Mouse (Mus musculus): ENCODE measurements around the gene Bcap31.
A peak's percentile ranks its signal among the peaks of the same experiment; 100 is the strongest.
"Not testable (repeated sequence)": the region's sequence is repeated elsewhere in the genome, so short reads cannot be mapped to it uniquely, and the experiment has no call there.

Gene Bcap31

DNA sequence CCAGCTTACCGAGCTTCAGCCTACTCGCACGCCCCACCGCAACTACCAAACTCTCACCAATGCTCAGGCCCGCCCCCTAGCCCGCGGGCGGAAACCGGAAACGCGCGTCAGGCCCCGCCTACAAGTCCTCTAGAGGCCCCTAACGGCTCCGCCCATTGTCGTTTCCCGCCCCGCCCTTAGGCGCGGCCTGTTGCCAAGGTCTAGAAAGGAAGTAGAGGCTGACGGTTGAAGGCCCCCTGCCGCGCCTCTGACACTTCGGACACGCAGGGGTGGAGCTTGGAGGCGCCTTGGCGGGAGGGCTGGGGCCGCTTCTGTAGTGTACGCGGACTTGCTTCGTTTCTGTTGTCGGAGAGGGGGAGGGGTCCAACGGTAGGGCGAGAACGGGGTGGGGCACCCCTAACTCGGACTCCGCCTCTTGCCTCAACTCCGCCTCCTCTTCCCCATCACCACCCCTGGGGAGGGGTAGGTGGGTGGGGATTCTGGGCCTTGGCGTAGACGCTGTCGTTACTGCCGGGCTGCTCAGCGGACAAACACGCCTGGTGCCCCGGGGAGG lies at the start of gene Bcap31, which contains the start of gene Abcd1:
TSS of gene Bcap31 (minus strand) at position 67 of the 553 bp plus-strand sequence.
TSS of gene Abcd1 (plus strand) at position 489 of the 553 bp plus-strand sequence.
- DNase-seq, result peak; percentile 96

DNA sequence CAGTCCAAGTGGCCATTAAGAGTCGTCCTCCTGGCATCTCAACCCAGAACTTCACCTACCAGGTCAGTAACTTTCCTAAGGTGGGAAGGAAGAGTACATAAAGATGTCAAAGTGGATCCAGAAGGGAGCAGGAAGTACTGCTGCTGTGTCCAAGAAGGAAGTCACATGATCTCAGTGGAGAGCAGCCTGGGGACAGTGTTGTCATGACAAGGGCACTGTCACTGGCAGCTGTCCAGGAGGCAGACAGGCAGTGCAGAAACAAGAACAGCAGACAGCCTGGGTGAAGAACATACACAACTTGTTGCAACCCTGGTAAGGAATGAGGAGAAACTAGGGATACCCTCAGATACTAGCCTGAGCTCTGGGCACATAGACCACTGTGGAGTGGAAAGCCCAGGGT lies 49.3 kb upstream of the Bcap31 start:
- DNase-seq, result no peak

DNA sequence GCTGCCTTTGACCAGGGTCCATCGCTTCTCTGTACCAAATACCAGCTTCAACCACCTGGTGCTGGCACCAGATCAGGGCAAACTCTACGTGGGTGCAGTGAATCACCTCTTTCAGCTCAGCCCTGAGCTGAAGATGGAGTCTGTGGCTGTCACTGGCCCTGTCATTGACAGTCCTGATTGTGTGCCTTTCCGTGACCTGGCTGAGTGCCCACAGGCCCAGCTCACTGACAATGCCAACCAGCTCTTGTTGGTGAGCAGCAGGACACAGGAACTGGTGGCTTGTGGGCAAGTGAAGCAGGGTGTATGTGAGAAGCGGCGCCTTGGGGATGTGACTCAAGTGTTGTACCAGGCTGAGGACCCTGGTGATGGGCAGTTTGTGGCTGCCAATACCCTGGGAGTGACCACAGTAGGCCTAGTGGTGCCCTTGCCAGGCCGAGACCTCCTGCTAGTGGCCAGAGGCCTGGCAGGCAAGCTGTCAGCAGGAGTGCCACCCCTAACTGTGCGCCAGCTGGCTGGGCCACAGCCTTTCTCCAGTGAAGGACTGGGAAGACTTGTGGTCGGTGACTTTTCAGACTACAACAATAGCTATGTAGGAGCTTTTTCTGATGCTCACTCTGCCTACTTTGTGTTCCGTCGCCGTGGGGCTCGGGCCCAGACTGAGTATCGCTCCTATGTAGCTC lies 42.8 kb upstream of the Bcap31 start:
- DNase-seq, result no peak

DNA sequence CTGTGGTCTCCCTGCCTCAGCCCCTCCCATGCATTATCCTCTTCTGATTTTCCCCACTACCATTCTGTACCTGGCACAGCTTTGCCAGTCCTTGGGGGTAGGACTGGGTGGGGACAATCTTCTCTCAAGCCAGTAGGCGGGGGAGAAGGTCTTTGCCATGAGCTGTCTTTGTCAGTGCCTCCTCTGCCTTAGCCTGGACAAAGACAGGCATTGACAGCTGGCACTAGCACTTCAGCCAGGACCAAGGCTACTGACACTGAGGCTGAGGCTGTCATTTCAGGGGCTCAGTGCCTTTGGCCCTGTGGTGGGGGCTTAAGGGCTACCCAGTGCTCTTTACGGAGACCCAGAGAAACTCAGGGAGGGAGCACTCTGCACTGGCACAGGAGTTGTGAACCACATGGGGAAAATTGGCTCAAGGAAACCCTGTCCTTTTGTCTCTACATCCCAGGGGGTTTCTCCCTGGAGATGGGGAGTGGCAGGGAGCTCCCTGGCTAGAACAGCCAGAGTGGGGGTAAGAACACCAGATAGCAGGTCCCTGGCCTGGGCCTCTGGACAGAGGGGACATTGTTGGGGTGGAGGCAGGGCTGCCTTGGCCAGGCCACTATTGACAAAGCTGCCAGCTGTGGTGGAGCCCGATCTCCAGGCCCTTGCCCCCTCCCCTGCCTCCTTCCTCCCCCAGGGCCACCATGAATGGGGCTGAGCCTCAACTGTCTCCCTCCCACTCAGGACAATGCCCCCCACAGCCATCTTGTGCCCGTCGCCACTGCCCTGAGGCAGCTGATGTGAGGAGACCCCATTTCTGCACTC lies 40.6 kb upstream of the Bcap31 start, which contains the start of gene Plxnb3:
TSS of gene Plxnb3 (plus strand) at position 757 of the 807 bp plus-strand sequence.
- DNase-seq, result no peak

DNA sequence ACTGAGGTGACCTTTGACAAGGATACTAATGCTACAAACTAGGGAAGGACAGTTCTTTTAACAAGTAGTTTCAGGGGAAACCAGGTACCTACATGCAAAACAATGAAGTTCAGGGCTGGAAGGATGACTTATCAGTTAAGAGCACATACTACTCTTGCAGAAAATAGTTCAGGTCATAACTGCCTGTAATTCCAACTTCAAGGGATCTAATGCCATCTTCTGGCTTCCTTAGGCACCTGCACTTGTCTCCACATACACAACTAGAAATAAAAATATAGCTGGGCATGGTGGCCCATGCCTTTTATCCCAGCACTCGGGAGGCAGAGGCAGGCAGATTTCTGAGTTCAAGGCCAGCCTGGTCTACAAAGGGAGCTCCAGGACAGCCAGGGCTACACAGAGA lies 33.0 kb upstream of the Bcap31 start:
- DNase-seq, result no peak

DNA sequence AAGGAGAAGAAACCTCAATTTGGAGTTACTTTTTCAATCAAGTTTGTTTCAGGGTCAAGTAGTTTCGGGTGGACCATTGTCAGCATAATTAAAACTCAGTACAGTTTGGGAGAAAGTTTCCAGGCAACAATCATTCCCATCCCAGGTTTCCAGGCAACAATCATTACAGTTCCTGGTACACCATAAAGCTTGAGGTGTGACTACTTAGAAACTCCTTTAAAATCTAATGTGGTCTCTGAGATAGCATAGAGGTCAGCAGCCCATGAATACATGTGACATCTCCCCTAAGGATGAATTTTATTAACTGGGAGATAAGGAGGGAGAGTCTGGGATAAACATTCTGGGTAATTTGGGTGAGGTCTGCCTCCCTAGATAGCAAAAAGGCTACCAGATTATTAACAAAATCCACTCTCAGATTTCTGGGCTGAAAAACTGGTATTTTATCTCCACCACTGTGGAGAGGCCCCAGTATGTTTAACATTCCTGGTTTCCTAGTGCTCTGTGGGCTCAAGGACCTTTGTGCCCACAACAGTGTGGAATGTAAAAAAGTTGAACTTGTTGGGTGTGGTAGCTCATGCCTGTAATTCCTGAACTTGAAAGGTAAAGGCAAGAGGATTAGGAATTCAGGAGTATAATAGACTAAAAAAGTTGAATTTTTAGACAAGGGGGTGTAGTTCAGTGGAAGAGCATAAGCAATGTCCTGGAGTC lies 29.0 kb upstream of the Bcap31 start:
- DNase-seq, result no peak

DNA sequence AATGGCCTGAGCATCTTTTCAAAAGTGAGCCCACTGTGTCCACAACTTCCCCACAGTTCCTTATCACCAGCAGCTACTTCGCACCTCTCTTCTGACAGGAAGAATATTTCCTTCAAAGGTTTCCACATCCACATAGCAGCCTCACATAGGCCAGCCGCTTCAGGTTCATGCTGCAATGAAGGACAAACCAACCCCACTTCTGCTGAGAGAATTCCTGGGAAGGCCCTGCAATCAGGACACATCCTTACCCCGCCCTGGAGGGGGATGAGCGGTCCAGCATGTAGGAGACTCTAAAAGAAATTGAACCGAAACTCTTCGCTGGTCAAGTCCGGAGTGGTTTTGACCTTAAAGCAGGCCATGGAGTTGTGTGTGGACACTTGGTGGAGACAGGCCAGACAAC lies 23.9 kb upstream of the Bcap31 start:
- DNase-seq, result not testable (repeated sequence)

DNA sequence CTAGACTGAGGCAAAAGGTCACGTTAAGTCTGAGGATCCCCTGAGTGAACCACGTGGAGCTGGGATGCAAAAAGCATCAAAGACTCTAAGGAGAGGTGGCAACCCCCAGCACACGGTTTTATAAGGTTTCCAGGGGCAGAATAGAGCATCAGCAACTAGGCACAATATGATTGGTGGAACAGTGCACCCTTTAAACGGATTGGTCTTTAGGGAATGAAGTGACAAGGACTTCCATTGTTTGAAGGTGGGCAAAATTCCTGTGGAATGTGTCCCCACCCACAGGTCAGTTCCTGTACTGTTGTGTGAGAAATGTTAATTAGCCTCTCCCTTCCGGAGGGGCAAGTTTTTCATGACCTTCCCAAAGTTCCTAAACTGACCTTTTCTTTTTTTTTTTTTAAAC lies 23.2 kb upstream of the Bcap31 start:
- DNase-seq, result no peak

DNA sequence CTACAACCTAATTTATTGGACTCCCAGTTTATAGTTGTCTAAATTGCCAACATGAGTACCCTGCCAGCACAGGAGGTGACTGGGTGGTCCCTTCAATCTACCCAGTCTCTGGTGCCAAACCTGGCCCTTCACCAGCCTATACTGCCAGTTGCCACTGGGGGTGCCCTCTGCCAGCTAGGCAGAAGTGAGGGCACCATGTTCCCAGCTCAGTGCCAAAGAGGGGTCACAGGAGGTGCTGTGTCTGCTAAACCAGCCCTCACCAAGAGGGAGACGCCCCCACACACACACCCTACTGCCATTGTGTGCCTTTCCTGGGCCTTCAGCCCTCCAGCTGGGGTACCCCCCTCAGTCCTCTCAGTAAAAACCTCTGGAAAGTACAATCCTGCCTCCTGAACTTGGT lies 22.2 kb upstream of the Bcap31 start:
- DNase-seq, result peak; percentile 43

DNA sequence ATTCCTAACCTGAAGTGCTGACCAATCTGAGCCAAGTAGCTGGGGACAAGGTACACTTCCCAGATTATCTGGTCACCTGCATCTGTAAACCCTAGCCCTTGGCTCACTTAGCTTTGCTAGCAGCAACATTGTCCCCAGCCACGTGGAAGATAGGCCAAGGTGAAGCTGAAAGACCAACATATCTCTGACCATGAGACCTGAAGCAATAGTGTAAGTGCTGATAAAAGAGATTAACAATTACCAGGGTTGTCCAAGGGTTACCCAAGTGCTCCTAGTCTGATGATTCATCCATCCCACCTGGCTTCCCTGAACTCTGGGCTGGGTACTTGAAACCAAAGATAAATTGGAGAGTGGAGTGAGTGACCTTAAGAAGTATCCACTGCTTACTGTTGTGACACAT lies 14.9 kb upstream of the Bcap31 start:
- DNase-seq, result no peak

DNA sequence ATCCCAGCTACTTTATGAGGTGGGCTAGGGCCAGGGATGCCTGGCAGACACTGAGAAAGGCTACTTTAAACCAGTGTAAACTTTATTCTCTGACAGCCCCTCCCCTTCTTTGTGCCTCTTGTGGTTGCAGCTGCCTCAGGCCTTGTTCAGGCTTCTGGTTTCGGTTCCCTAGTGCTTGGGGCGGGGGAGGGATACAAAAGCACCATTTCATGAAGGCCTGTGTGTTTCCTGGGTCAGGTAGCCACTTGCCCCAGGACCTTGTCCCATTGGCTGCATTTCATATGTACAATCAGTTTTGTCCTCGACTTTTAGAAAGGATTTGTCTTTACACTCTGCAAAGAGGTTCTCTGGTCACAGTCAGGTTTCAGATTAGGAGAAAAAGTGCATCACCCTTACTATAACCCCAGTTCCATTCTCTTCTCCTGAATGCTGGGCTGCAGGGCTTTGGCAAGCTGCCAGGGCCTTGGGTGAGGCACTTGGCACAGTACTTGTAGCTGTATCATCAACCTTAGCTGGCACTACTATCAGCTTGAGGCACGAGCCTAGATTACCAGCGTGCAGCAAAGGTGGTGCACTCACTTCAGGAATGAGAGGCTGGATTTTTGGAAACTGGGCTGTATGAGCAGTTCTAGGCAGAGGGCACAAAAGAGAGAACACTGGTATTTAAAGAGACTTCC lies 2.8 kb upstream of the Bcap31 start:
- DNase-seq, result peak; percentile 50

DNA sequence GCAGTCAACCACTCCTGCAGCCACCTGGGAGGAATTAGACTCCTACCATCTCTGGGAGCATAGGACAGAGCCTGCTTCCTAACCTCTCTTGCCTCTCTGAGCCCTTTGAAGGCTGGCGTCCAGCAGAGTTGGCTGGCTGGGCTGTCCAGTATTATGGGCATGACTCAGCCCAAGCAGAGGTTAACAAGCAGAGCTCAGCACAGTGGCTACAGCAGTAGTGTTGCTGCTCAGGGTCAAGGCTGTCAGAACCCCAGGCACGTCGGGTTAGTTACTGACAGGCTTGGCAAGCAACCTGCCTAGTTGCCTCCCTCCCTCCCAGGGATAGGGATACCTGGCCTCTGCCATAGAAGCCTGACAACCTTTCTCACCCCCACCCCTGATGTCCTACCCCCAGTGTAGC lies 2.3 kb upstream of the Bcap31 start:
- DNase-seq, result no peak

DNA sequence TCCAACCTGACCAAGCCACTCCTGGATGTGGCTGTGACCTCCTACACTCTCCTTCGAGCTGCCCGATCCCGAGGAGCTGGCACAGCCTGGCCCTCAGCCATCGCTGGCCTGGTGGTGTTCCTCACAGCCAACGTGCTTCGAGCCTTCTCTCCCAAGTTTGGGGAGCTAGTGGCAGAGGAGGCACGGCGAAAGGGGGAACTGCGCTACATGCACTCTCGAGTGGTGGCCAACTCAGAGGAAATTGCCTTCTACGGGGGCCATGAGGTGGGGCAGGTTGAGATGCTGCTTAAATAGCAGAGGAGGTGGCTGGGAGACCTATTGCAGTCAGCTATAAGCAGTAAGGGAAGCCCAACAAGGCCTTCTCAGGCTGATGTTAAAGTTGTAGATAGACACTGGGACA lies 1.7 kb upstream of the Bcap31 start:
- DNase-seq, result peak; percentile 51

DNA sequence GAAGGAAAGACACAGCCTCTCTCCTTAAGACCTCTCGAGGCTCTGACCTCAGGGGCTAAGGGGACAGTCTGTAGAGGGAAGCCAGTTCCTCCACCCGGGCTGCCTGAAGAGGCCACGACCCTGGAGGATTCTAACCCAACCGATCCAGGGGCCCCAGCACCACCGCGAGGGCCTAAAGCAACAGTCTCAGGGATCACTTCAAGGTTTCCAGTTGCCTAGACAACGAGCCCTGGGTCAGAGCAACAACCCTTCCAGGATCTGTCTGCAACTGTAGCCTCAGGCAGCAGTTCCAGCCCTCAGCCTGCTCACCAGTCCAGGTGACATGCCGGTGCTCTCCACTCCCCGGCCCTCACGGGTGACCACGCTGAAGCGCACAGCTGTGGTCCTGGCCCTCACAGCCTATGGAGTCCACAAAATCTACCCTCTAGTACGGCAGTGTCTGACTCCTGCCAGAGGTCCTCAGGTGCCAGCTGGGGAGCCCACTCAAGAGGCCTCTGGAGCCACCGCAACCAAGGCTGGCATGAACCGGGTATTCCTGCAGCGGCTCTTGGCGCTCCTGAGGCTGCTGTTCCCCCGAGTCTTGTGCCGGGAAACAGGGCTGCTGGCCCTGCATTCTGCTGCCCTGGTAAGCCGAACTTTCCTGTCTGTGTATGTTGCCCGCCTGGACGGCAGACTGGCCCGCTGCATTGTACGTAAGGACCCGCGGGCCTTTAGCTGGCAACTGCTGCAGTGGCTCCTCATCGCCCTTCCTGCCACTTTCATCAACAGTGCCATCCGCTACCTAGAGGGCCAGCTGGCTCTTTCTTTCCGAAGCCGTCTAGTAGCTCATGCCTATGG lies 952 bp upstream of the Bcap31 start:
- peak; percentile 41 for DNase-seq

DNA sequence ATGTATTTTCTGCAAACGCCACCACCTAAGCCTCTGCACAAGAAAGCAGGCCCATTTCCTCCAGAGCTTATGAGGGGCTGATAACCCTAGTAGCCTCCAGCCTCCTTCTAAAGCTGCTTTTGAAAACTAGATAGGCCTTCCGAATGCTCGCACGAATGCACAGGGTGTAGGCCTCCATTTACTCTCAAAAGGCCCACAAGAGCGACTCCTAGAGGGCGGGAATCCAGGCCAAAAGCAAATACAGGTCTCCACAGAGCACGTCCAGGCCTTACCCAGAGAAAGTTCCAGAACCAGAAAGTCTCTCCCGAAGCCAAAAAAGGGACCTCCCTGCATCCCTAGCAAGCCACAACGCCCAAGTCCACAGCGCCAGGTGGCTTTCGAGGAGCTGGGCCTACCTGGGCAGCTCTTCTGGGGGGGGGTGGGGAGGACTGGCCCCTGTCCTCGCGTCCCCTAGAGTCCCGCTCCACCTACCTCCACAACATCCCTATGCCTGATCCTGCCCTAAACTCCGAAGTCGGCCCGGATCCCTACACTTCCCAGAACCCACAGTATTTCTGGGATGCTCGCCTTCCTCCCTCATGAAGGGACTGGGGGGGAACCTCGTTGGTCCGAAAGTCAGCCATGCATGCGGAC lies 383 bp downstream of the Bcap31 start:
- peak; percentile 59 for DNase-seq

DNA sequence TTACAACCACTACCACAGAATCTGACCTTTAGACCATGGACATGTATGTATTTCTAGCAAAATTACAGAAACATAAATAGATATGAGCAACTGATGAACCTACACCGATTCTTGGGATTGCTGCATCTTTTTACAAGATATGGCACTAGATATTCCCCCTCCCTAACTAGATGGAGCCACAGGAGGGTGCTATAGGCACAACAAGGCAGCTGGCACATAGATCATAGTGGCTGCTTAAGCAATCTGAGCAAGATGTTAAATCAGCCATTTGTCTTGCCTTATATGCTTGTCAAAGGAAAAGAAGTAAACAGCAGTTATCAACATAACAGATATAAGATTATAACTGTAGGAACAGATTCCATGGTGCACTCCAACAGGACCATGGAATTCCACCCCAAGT lies 15.5 kb downstream of the Bcap31 start:
- DNase-seq, result peak; percentile 32

DNA sequence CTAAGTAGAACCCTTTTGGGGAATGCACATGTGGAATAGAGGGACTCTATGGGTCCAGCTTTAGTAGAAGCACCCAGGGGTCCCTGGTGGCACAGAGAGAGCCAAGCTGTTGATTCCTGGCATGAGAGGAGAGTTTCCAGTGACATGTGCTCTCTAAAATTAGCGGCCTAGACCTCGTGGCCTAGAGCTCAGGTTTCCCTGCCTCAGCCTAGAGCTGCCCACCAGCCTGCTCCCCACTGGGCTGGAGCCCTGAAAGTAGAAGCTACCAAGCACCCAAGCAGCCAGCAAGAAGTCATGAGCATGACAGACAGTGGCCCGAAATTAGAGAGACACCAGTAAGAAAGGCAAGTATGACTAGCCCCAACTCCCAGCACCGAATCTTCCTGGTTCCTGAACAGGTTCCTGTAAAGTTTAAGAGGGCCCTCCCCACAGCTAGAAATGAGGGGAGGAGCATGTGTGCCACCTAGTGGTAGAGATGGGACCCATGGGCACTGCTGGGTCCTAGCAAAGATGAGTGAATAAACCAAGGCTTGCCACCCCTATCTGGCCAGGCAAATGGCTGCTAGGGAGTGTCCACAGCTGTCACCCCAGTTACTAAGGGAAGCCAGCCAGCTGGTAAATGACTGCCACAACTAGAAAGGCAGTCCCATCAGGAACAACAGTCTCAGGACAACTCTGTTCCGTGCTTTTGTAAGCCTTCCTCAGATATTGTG lies 24.9 kb downstream of the Bcap31 start:
- peak; percentile 67 for DNase-seq

DNA sequence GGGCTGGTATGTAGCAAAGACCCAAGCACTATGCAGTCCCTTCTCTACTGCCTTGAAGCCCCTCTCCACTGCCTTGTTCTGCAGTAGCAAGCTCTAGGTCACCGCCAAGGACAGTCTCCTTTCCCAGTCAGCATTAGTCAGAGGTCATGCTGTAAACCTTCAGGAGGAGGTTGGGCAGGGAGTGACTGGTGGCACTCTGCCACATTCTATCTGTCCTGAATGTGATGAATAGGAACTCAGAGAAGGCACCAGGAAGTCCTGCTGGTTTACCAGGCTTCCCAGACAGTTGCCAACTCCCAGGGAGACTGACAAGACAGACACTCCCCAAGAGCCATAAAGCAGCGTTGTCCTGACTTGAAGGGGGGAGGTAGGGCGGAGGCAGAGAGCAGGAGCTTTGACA lies 30.3 kb downstream of the Bcap31 start:
- no peak for DNase-seq

DNA sequence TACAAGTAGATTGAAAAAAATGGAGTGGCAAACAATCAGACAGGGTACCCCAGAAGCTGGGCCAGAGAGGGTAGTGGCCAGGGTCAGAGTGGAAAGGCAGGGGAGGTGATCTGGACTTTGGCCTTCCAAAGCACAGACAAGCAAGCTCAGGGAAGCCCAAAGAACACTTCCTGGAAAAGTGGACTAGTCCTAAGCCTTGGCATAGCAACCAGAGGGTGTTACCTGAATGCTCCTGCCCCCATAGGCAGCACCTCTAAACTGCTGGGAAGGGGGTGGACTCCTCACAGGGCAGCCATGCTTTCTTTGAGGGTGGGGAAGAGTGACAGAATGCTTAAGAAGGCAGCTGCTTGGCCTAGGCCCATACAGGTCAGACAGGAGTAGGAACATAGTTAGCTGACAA lies 31.0 kb downstream of the Bcap31 start:
- DNase-seq, result no peak

DNA sequence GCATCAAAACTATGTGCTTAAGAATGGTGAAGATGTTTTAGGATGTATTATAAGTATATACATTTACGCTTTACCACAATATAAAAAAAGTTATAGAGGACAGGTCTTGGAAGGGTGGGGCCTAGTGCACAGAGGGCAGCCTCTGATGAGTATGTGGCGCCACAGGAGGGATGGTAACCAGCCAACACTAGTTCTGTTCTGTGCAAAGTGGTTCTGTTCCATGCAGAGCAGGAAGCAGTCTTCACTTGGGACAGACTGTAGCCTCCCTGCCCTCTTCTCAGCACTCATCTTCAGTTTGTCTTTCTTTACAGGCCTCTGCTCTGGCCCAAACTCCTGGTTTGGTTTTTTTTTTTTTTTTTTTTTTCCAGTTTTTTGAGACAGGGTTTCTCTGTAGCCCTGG lies 31.8 kb downstream of the Bcap31 start:
- DNase-seq, result no peak

DNA sequence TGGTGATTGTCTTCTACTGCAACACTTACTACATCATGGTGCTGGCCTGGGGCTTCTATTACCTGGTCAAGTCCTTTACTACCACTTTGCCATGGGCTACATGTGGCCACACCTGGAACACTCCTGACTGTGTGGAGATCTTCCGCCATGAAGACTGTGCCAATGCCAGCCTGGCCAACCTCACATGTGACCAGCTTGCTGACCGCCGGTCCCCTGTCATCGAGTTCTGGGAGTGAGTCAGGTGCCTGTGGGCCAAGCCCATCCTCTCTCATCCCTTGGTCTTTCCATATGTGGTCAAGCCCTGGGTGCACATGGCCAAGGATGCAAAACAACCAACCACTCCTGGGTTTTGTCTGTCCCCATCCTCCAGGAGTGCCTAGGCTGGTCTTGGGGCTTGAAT lies 39.3 kb downstream of the Bcap31 start:
- no peak for DNase-seq
